Mouse (Mus musculus) ES-CJ7 (cell line): ENCODE measurements around the gene Lrch1.

ENCODE experiments used
- DNase-seq: peaks from one replicate; pipeline ENCODE4 v3.0.0; 2011; ENCODE audit warnings: low read depth, low spot score

Lrch1 gene

DNA sequence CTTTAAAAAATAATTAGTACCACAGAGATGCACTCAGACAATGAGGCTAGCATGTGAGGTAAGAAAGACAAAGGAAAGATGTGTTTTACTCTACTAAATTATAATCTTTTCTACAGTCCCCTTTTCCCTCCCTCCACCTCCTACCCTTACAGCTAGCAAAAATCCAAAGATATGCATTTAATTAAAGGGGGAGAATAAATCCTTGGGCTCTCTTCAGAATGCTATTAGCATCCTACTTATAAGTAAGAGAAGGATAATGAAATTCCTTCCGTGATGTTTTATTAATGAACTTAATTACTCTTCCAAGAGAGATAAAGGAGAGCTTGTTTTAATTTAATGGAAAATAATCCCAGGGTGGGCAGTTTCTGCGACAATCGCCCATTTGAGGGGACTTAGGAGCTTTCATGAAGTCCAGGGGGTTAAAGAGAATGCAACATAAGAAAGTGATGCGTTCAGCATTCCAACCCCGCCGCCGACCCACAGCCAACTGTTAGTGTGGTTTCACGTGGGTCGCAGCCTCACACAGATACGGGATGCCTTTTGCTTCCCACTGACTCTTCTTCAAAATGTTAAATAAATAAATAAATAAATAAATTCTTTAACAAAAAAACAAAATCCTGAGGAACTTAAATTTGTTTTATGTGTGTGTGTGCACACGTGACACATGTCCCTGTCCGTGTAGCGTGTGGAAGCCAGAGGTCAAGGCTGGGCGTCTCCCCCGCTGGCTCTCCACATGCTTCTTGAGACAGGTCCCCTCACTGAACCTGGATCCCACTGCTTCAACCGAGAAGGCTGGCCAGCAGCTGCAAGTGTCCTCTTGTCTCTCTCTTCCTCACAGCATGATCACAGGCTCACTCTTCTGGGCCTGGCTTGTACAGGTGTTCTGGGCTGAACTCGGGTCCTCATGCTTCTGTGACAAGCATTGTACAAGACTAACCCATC, 132.6 kb downstream of the Lrch1 start:
- DNase-seq: no peak

DNA sequence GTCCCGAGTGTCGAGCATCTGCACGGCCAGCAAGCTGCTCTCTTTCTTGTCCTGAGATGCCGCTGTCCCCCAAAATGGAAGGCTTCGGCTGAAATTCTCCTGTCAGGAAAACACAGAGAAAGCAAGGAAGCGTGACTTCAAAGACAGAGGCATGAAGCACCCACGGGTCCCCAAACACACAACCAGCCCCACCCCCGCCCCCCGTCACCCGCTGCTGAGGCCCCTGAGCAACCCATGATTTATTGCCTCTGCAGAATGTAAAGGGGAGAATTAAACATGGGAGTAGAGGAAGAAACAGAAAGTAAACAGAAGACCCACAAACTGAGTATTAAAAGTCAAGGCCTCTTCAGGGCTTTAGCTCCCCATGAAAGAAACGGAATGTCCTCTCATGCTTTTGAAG, 136.1 kb downstream of the Lrch1 start:
- no peak for DNase-seq

DNA sequence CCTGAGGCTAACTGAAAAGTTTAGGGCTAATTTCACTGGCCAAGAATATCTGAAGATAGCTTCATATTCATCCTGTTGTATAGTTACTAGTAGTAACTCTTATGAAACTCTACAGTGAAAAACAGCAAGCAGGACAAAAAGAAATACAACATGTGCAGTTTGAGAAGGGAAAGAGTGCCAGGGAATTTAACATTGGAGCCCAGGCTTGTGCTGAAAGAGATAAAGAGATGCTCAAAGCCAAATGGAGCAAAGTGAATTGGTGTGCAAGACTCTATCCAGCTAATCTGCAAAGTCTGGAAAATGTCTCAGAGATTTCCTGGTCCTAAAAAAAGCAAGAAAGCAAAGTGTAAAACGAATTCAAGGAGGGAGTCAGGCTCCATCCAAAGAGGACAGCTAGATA, 145.7 kb downstream of the Lrch1 start:
- no peak for DNase-seq

- no peak for DNase-seq
These were observed 149.4 kb downstream of the Lrch1 start for GRCm38 (mm10) chr14:74798063-74798890.

- DNase-seq: no peak
These were observed 150.2 kb downstream of the Lrch1 start for GRCm38 (mm10) chr14:74797386-74798062.

- DNase-seq: no peak
These were observed 152.7 kb downstream of the Lrch1 start for GRCm38 (mm10) chr14:74794931-74795330.

DNA sequence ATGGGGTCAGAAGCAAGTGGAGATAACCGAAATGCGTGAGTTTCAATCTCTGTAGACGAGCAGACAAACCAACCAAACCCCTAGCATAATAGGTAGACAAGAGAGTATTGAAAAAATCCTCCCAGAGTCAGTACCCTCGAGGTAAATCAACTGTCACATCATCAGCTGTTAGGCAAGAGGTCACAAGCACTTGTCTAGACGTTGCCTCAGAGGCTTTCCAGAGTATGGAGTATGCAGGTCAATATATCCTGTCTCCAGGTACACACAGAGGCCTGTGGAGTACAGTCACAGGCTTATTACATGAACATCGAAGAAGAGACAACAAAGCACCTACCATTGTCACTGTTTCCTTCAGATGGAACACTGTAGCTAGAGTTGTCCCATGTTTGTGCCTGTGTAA, 154.9 kb downstream of the Lrch1 start:
- DNase-seq: no peak

DNA sequence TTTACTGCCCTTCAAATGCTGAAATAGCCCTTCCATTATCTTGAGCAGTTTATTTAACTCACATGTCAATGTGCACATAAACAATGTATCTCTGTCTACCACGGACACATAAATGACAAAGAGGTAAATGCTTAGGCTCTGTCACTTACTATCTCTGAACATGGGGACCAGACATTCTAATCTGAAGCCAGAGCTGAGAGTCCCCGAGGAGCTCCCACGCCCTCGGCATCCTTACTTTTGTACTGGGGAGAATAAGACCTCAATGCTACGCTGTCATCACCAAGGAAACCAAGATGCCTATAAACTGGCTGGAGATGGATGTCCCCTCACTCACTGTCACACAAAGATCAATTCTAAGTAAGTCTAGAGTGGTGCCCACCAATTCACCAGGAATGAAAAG, 157.1 kb downstream of the Lrch1 start:
- DNase-seq: no peak

GRCm38 (mm10) chr14:74788766-74789165, 158.9 kb downstream of the Lrch1 start:
- DNase-seq: no peak

- DNase-seq: no peak
These were observed 160.0 kb downstream of the Lrch1 start for GRCm38 (mm10) chr14:74787717-74788116.

GRCm38 (mm10) chr14:74784243-74784934, 163.3 kb downstream of the Lrch1 start:
- DNase-seq: no peak

GRCm38 (mm10) chr14:74774046-74774619, 173.5 kb downstream of the Lrch1 start:
- no peak for DNase-seq

GRCm38 (mm10) chr14:74767892-74768291, 179.8 kb downstream of the Lrch1 start:
- no peak for DNase-seq

GRCm38 (mm10) chr14:74764191-74764918, 183.3 kb downstream of the Lrch1 start:
- DNase-seq: peak; percentile 51

- DNase-seq: peak; percentile 35
These were observed 210.8 kb downstream of the Lrch1 start for GRCm38 (mm10) chr14:74736850-74737249.

DNA sequence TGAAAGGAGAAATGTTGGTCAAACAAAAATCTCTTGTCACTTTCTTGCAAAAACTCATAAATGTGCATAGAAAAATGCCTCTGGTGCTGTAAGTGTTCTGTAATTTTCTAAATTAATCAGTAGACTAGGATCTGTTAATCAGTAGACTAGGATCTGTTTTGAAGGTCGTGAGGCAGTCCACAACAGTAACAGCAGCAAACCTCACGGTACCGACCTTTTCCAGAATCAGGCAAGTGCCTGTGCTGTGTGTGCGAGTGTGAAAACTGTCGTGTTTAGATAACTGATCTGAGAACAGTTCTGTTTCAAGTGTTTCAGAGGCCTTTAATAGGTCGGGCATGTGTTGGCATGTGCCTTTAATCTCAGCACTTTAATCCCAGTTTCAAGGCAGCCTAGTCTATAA, 212.2 kb downstream of the Lrch1 start:
- DNase-seq: no peak

DNA sequence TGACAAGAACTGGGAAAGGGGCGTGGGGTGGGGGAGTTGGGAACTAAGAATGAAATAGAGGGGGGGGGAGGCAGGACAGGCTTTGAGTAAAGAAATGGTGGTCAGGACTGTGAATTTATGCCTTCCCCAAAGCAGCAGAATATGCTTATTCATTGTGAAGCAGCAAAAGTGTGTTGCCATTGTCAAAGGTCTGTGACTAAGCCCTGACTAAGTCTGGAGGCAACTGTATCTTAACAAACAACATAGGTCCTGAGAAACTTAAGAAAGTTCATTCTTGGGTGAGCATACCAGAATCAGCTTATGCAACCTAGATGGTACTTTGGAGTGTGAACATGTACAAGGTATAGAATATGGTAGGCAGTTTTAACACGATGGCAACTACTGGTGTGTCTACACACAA, 214.3 kb downstream of the Lrch1 start:
- DNase-seq: no peak

DNA sequence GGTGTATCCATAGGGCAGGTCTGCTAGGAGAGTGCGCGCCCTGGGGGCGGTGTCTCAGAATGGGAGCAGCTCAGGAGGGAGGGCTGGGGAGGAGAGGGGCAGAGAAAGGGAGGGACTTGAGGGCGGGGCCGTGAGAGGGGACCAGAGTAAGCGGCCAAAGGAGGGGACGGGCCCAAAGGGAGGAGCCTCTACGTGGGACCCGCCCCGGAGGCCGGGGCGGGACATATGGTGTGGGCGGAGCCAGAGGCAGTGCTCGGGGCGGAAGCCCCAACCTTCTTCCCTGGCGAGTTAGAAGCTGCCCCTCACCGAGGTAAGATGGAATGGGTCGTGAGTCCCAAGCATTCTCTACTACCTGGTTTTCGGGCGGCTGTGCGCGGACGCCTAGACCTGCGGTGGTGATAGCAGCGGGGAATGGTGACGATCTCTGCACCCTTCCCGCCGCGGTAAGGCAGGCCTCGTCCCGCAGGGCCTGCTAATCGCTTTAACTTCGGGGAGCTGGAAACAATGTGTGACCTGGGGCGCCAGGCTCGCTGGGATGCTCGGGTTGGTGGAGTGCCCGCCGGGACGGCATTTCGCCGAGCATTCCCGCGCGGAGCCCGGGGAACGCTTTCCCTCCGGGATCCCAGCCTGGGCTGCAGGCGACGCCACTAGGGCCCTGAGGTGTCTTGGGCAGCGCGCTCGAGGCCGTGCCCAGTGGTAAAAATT, 215.4 kb downstream of the Lrch1 start, which contains the start of gene Esd:
Gene Esd, plus strand, starts transcription at position 219 of the 705 bp plus-strand sequence.
- DNase-seq: peak; percentile 96

- no peak for DNase-seq
These were observed 216.2 kb downstream of the Lrch1 start for GRCm38 (mm10) chr14:74731221-74732078.
